Mouse (Mus musculus): Measurements from ENCODE around the gene Camp. TPM values are rescaled to one million over a fixed set of nuclear protein-coding genes. Genes with fewer than 3 reads are reported as not detected.

Gene Camp
- polyA plus RNA-seq, 1 experiment = not detected

DNA sequence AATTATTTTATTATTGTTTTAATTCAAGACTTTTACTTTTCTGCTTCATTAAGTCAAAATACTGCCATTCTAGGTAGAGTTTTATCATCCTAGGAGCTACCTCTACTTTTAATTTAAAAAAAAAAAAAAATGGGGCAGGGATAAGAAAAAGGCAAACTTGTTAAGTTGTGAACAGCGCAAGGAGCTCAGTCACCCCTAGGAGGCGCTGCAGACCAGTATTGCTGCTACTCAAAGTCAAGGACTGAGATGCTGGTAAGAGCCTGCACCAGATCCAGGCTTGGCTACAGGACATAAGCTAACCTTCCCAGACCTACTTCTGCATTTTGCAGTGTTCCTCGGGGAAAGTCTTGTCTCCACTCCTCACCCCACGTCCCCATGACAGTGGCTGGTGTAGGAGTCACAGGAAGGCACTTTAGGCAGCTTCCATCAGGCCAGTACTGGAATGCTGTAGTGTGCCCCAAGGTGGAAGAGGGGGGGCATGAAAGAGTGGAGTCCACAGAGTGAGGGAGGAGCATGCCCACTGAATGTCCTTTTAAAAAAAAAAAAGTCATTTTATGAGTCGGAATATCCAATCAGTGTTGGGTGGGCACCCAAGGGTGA, 43.3 kb upstream of the Camp start:
- Histone ChIP-seq H3K4me3 (ENCODE audit: low read depth, low read length) (no peak overlapping the region), H3K27ac (ENCODE audit: insufficient read depth, low read length) (no peak overlapping the region), H3K9ac (ENCODE audit: low read depth, poor library complexity, severe bottlenecking) (no peak overlapping the region), H3K9me3 (replicated peaks; ENCODE audit: control insufficient read depth, insufficient read depth, low read length, poor library complexity, severe bottlenecking) (no peaks in the 10 kb centered on the region), H3K4me1 (ENCODE audit: control insufficient read depth, insufficient read depth, low read length) (peaks cover 5% of the 10 kb centered on the region), H3K27me3 (ENCODE audit: control insufficient read depth, insufficient read depth, low read length, poor library complexity, severe bottlenecking) (no peaks in the 10 kb centered on the region), H3K36me3 (ENCODE audit: control insufficient read depth, insufficient read depth, low read length, poor library complexity, severe bottlenecking) (peaks cover 62% of the 10 kb centered on the region)
- TF ChIP-seq EP300 (IDR thresholded peaks at IDR 0.05; ENCODE audit: insufficient read depth, low read depth, low read length) (no peak), CTCF (IDR thresholded peaks at IDR 0.05; ENCODE audit: low read depth, low read length) (peak; percentile 84)

DNA sequence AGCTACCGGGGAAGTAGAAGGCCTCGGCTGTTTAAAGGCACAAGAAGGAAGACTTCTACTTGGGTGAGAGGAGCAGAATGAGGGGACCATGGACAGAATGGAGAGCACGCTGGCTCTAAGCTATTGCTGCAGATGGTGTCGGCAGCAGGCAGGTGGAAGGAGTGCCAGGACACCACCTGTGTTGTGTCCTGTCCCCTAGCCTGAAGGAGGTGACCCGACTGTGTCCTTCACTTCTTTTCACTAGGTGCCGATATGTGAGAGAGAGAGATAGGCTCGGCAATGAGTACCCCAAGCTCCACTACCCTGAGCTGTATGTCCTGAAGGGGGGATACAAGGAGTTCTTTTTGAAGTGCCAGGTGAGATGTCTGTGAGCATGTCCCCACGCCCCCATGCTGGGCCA, 42.1 kb upstream of the Camp start:
- no peak overlapping the region for H3K9ac ChIP-seq (ENCODE audit: low read depth, poor library complexity, severe bottlenecking)
- H3K27me3 ChIP-seq (ENCODE audit: control insufficient read depth, insufficient read depth, low read length, poor library complexity, severe bottlenecking) = no peaks in the 10 kb centered on the region
- H3K9me3 ChIP-seq (replicated peaks; ENCODE audit: control insufficient read depth, insufficient read depth, low read length, poor library complexity, severe bottlenecking) = no peaks in the 10 kb centered on the region
- no peak overlapping the region for H3K4me3 ChIP-seq (ENCODE audit: low read depth, low read length)
- H3K4me1 ChIP-seq (ENCODE audit: control insufficient read depth, insufficient read depth, low read length) = peaks cover 2% of the 10 kb centered on the region
- no peak for TF ChIP-seq POLR2A (IDR thresholded peaks at IDR 0.05; ENCODE audit: insufficient read depth, low read length)
- TF ChIP-seq CTCF (IDR thresholded peaks at IDR 0.05; ENCODE audit: low read depth, low read length) = no peak
- TF ChIP-seq EP300 (IDR thresholded peaks at IDR 0.05; ENCODE audit: insufficient read depth, low read depth, low read length) = no peak
- H3K36me3 ChIP-seq (ENCODE audit: control insufficient read depth, insufficient read depth, low read length, poor library complexity, severe bottlenecking) = peaks cover 73% of the 10 kb centered on the region
- no peak overlapping the region for H3K27ac ChIP-seq (ENCODE audit: insufficient read depth, low read length)

DNA sequence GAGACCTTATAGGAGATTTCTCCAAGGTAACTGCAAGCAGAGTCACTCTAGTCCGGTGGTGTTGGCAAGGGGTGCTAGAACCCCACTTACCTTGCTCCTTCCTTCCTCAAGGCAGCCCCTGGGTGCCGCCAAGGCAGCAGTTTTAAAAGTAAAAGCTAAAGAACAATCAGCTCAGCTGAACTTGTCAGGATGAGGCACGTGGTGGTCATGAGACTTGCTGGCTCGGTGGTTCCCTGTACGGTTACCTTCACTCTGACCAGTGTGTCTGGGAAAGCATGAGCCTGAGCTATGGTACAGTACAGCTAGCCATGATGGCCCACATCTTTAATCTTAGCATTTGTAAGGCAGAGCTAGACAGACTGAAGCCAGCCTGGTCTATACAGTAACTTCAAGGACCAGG, 37.9 kb upstream of the Camp start:
- Histone ChIP-seq H3K27me3 (ENCODE audit: control insufficient read depth, insufficient read depth, low read length, poor library complexity, severe bottlenecking) (no peaks in the 10 kb centered on the region), H3K27ac (ENCODE audit: insufficient read depth, low read length) (no peak overlapping the region), H3K4me1 (ENCODE audit: control insufficient read depth, insufficient read depth, low read length) (peaks cover 1% of the 10 kb centered on the region), H3K4me3 (ENCODE audit: low read depth, low read length) (no peak overlapping the region), H3K9me3 (replicated peaks; ENCODE audit: control insufficient read depth, insufficient read depth, low read length, poor library complexity, severe bottlenecking) (no peaks in the 10 kb centered on the region), H3K9ac (ENCODE audit: low read depth, poor library complexity, severe bottlenecking) (no peak overlapping the region), H3K36me3 (ENCODE audit: control insufficient read depth, insufficient read depth, low read length, poor library complexity, severe bottlenecking) (peaks cover 98% of the 10 kb centered on the region)
- TF ChIP-seq POLR2A (IDR thresholded peaks at IDR 0.05; ENCODE audit: insufficient read depth, low read length) = no peak

DNA sequence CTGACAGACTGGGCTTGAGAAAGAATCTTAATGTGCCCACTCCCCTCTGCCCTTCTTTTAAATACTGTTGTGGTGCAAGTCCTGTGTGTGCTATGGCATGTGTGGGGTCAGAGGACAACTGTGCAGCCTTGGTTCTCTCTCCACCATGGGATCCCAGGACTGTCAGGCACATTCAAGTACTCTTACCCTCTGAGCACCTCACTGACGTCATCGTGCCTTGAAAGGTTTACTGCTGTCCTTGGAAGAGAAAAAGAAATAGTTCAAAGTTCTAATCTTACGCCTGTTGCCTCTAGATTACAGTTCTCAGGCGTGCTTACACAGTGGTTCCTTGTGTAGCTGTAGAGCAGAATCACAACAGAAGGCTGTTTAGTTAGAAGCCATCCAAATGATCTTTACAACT, 36.8 kb upstream of the Camp start:
- no peak overlapping the region for H3K9ac ChIP-seq (ENCODE audit: low read depth, poor library complexity, severe bottlenecking)
- no peaks in the 10 kb centered on the region for H3K27me3 ChIP-seq (ENCODE audit: control insufficient read depth, insufficient read depth, low read length, poor library complexity, severe bottlenecking)
- H3K4me1 ChIP-seq (ENCODE audit: control insufficient read depth, insufficient read depth, low read length) = peaks cover 1% of the 10 kb centered on the region
- H3K36me3 ChIP-seq (ENCODE audit: control insufficient read depth, insufficient read depth, low read length, poor library complexity, severe bottlenecking) = peaks cover 98% of the 10 kb centered on the region
- H3K27ac ChIP-seq (ENCODE audit: insufficient read depth, low read length) = no peak overlapping the region
- no peak for TF ChIP-seq CTCF (IDR thresholded peaks at IDR 0.05; ENCODE audit: low read depth, low read length)
- no peak for TF ChIP-seq EP300 (IDR thresholded peaks at IDR 0.05; ENCODE audit: insufficient read depth, low read depth, low read length)
- no peak for TF ChIP-seq POLR2A (IDR thresholded peaks at IDR 0.05; ENCODE audit: insufficient read depth, low read length)
- no peak overlapping the region for H3K4me3 ChIP-seq (ENCODE audit: low read depth, low read length)
- no peaks in the 10 kb centered on the region for H3K9me3 ChIP-seq (replicated peaks; ENCODE audit: control insufficient read depth, insufficient read depth, low read length, poor library complexity, severe bottlenecking)

DNA sequence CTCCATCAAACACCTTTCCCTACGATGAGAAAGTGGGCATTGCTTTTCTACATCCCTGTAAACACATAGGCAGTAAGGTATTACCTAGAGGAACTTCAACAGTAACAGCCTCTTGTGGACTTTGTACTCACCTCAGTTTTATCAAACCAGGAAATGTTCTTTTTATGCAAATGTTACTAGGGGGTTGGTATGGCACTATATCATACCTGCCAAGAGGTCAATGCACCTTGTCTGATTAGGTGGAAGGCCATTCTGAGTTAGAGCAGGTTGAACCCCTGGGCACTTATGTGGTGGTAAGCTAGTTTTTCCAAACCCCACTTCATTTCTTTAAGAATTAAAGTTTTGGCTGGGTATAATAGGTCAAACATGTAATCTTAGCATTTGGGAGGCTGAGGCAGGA, 29.9 kb upstream of the Camp start:
- H3K36me3 ChIP-seq (ENCODE audit: control insufficient read depth, insufficient read depth, low read length, poor library complexity, severe bottlenecking) = peaks cover 73% of the 10 kb centered on the region
- H3K4me1 ChIP-seq (ENCODE audit: control insufficient read depth, insufficient read depth, low read length) = peaks cover 1% of the 10 kb centered on the region
- H3K27me3 ChIP-seq (ENCODE audit: control insufficient read depth, insufficient read depth, low read length, poor library complexity, severe bottlenecking) = no peaks in the 10 kb centered on the region
- no peak overlapping the region for H3K4me3 ChIP-seq (ENCODE audit: low read depth, low read length)
- H3K27ac ChIP-seq (ENCODE audit: insufficient read depth, low read length) = no peak overlapping the region
- no peak overlapping the region for H3K9ac ChIP-seq (ENCODE audit: low read depth, poor library complexity, severe bottlenecking)
- TF ChIP-seq CTCF (IDR thresholded peaks at IDR 0.05; ENCODE audit: low read depth, low read length) (no peak), EP300 (IDR thresholded peaks at IDR 0.05; ENCODE audit: insufficient read depth, low read depth, low read length) (no peak), POLR2A (IDR thresholded peaks at IDR 0.05; ENCODE audit: insufficient read depth, low read length) (no peak)
- H3K9me3 ChIP-seq (replicated peaks; ENCODE audit: control insufficient read depth, insufficient read depth, low read length, poor library complexity, severe bottlenecking) = no peaks in the 10 kb centered on the region

DNA sequence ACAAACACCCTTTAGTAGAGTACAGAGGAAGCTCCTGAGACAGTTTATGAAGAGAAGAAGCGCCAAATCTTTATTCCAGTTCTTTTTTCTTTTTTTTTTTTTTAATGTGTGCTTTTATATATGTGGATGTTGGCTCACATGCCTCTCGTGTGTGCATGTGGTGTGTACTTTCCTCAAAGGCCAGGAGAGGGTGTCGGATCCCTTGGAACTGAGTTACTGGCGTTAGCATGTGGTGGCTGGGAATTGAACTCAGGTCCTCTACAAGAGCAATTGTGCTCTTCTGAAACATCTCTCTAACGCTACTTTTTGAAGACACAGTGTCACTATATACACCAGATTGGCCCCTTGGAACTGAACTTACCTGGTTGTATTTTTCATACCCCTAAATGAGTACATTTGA, 28.2 kb upstream of the Camp start:
- H3K4me3 ChIP-seq (ENCODE audit: low read depth, low read length) = peak overlapping the region; percentile 36; the same call in 1 of the 2 replicates
- peak overlapping the region; percentile 90 for H3K9ac ChIP-seq (ENCODE audit: low read depth, poor library complexity, severe bottlenecking)

More for the DNA sequence above, 28.2 kb upstream of the Camp start:
- no peaks in the 10 kb centered on the region for H3K9me3 ChIP-seq (replicated peaks; ENCODE audit: control insufficient read depth, insufficient read depth, low read length, poor library complexity, severe bottlenecking)
- TF ChIP-seq EP300 (IDR thresholded peaks at IDR 0.05; ENCODE audit: insufficient read depth, low read depth, low read length) (no peak), CTCF (IDR thresholded peaks at IDR 0.05; ENCODE audit: low read depth, low read length) (peak; percentile 8)
- peaks cover 1% of the 10 kb centered on the region for H3K4me1 ChIP-seq (ENCODE audit: control insufficient read depth, insufficient read depth, low read length)
- no peak overlapping the region for H3K27ac ChIP-seq (ENCODE audit: insufficient read depth, low read length)
- no peaks in the 10 kb centered on the region for H3K27me3 ChIP-seq (ENCODE audit: control insufficient read depth, insufficient read depth, low read length, poor library complexity, severe bottlenecking)
- peaks cover 57% of the 10 kb centered on the region for H3K36me3 ChIP-seq (ENCODE audit: control insufficient read depth, insufficient read depth, low read length, poor library complexity, severe bottlenecking)

All from ES-Bruce4 (cell line).